Mouse (Mus musculus) embryonic fibroblast, embryonic 13.5 days (primary cell): ENCODE data around the gene Usp22.

Experiments used
- CTCF ChIP-seq: IDR thresholded peaks from 2 replicates; pipeline ENCODE4 v1.5.1; 2011; ENCODE audit warnings: mild to moderate bottlenecking, control low read depth, low read length, moderate library complexity, borderline replicate concordance; ENCODE audit not compliant: insufficient read depth
- POLR2A ChIP-seq: IDR thresholded peaks from 2 replicates; pipeline ENCODE4 v1.6.1; 2011; ENCODE audit warnings: low read depth, mild to moderate bottlenecking, control low read depth, low read length, moderate library complexity

DNA sequence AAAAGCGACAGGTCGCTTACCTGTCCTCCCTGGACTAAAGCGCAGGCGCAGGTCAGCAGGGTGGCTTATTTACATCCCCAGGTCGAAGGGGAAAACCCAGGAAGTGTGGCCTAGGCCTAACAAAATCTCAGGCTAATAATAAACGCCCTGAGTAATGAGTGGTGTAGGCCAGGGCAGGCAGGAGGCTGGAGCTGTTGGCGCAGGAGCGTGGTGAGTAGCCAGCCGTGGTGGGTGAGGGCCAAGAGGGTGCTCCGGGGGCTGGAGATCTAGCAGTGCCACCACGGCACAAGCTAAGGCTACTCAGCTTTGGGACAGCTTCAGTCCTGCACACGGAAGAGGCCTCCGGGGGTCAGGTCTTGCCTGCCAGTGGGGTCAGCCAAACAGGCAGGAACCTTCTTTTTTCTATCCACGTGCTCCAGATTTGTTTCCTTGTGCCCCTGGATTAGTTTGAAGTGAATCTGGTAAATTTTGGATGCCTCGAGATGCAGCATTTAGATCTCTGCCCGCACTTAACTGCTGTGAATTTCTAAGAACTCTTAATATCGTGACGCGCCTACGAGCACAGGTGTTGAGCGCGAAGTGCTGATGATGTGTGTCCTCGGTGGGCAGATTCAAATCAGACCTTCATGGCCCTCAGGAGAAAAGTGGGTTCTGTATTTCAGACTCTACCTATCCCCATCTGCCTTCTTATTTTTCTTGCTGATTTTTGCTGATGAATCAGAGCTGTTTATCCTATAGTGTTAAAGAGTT lies 48.1 kb downstream of the Usp22 start, which contains the start of gene Tnfrsf13b:
- no peak for TF ChIP-seq POLR2A
- TF ChIP-seq CTCF: no peak
